Mouse (Mus musculus): Measurements from ENCODE around the gene Sbp.

- no peak for TF ChIP-seq CTCF (IDR thresholded peaks at IDR 0.05; ENCODE audit: low read depth, low read length)
- no peak for TF ChIP-seq POLR2A (IDR thresholded peaks at IDR 0.05; ENCODE audit: borderline replicate concordance, low read depth, low read length)
These were observed 41.4 kb downstream of the Sbp start for GRCm38 (mm10) chr17:23982912-23983311.

Measured in bone marrow macrophage, adult 2 months (primary cell).